Mouse (Mus musculus): ENCODE results near the gene Lax1. TPM values are rescaled to one million over a fixed set of nuclear protein-coding genes. Genes with fewer than 3 reads are reported as not detected.
"Not testable (repeated sequence)": the region's sequence is repeated elsewhere in the genome, so short reads cannot be mapped to it uniquely, and the experiment has no call there.

Gene Lax1
- polyA plus RNA-seq, 1 experiment from 2014 or later: 0.45 TPM

DNA sequence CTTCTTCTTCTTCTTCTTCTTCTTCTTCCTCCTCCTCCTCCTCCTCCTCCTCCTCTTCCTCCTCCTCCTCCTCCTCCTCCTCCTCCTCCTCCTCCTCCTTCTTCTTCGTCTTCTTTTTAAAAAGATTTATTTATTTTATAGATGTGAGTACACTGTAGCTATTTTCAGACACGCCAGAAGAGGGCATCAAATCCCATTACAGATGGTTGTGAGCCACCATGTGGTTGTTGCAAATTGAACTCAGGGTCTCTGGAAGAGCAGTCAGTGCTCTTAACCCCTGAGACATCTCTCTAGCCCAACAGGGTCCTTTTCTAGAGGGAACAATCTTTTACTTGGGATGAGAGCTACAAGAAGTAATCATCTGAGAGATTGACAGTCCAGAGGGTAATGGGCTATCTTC is 11.9 kb upstream of the Lax1 start:
- H3K4me2 ChIP-seq (ENCODE audit: low read length); H3K27ac ChIP-seq (replicated peaks in 1 of 2; ENCODE audit: control insufficient read depth in 1 of 2, insufficient read depth in 1 of 2, low read depth in 2 of 2, low read length in 2 of 2); H3K4me1 ChIP-seq (ENCODE audit: control insufficient read depth in 2 of 2, insufficient read depth in 2 of 2, low read length in 2 of 2); H3K4me3 ChIP-seq (ENCODE audit: control insufficient read depth in 1 of 2, insufficient read depth in 1 of 2, low read depth in 1 of 2, low read length in 2 of 2); ATAC-seq (ENCODE audit: insufficient number of reproducible peaks, insufficient read depth, low FRiP score, low read depth); H3K27me3 ChIP-seq (ENCODE audit: control insufficient read depth, insufficient read depth, low read length); H3K9ac ChIP-seq (ENCODE audit: low read length); H3K9me3 ChIP-seq (ENCODE audit: control insufficient read depth, low read length): not testable (repeated sequence)
- peaks cover 31% of the 10 kb centered on the region for H3K36me3 ChIP-seq (ENCODE audit: control insufficient read depth, insufficient read depth, low read length)
- WGBS: 22% methylated on average over 1 of the region's 2 CpGs

DNA sequence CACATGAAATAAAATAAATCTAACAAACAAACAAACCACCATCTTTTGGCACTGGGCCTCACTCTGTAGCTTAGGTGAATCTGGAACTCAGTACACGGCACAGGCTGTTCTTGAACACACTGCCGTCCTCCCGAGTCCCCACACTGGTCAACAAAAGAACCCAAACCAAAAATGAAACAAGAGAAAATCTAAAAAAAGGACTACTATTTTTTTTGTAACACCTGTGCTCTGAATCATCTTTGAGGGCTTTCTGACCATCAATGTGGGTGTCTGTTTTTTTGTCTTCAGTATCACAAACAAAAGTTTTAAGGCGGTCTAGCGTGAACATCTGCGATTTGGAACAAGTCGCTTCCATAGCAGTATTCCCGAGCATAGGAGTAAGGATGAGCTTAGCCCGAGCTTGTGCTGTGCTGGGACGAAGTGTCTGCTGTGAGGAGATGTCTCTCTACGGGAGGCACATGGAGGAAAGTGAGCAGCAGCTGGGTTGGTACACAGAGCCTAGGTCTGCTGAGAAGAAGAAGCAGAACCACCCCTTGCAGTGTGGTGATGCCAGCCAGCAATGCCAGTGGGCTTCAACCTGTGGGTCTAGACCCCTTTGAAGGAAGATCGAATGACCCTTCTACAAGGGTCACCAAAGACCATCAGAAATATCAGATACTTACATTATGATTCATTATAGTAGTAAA is 8.2 kb upstream of the Lax1 start:
- Histone ChIP-seq H3K36me3 (ENCODE audit: control insufficient read depth, insufficient read depth, low read length) (0 out of 2 replicates have a peak, but pooled peaks cover 5% of the 10 kb centered on the region), H3K4me2 (ENCODE audit: low read length) (no peak overlapping the region), H3K4me1 (ENCODE audit: control insufficient read depth in 2 of 2, insufficient read depth in 2 of 2, low read length in 2 of 2) (peaks cover 29 to 35% of the 10 kb centered on the region in 2 experiments), H3K9ac (ENCODE audit: low read length) (no peak overlapping the region), H3K27me3 (ENCODE audit: control insufficient read depth, insufficient read depth, low read length) (no peaks in the 10 kb centered on the region), H3K27ac (replicated peaks in 1 of 2; ENCODE audit: control insufficient read depth in 1 of 2, insufficient read depth in 1 of 2, low read depth in 2 of 2, low read length in 2 of 2) (no peak overlapping the region), H3K4me3 (ENCODE audit: control insufficient read depth in 1 of 2, insufficient read depth in 1 of 2, low read depth in 1 of 2, low read length in 2 of 2) (no peak overlapping the region), H3K9me3 (ENCODE audit: control insufficient read depth, low read length) (no peaks in the 10 kb centered on the region)
- WGBS: 95% methylated on average over 12 of the region's 12 CpGs
- ATAC-seq (ENCODE audit: insufficient number of reproducible peaks, insufficient read depth, low FRiP score, low read depth): no peak

- Histone ChIP-seq H3K4me2 (ENCODE audit: low read length) (peak overlapping the region; percentile 14; the same call in 1 of the 2 replicates), H3K36me3 (ENCODE audit: control insufficient read depth, insufficient read depth, low read length) (no peaks in the 10 kb centered on the region), H3K4me3 (ENCODE audit: control insufficient read depth in 1 of 2, insufficient read depth in 1 of 2, low read depth in 1 of 2, low read length in 2 of 2) (no peak overlapping the region), H3K9ac (ENCODE audit: low read length) (no peak overlapping the region), H3K27me3 (ENCODE audit: control insufficient read depth, insufficient read depth, low read length) (no peaks in the 10 kb centered on the region), H3K4me1 (ENCODE audit: control insufficient read depth in 2 of 2, insufficient read depth in 2 of 2, low read length in 2 of 2) (peaks cover 33 to 39% of the 10 kb centered on the region in 2 experiments), H3K27ac (replicated peaks in 1 of 2; ENCODE audit: control insufficient read depth in 1 of 2, insufficient read depth in 1 of 2, low read depth in 2 of 2, low read length in 2 of 2) (peak overlapping the region; percentile 91 to 97), H3K9me3 (ENCODE audit: control insufficient read depth, low read length) (no peaks in the 10 kb centered on the region)
- peak; percentile 70; the same call in 1 of the 2 replicates for ATAC-seq (ENCODE audit: insufficient number of reproducible peaks, insufficient read depth, low FRiP score, low read depth)
- WGBS: 18% methylated on average over 7 of the region's 7 CpGs
Observed at GRCm38 (mm10) chr1:133695901-133696300, 6.0 kb upstream of the Lax1 start.

DNA sequence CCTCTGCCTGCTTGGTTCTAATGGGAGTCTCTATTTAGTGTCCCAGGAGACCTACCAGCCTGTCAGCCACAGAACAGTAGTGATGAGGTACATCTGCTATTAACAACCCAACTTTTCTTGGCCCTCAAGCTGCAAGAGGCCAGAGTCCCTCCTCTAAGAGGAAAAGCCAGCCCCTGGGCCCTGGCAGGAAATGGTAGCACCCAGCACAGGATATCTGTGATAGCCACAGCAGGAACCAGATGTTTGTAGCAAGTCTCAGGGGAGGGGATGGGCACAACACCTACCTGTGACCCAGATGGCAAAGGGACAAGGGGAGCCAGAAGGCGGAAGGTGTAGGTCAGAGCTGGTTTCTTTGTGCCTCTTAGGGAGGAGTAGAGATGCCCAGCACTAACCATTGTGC is 5.0 kb upstream of the Lax1 start:
- H3K4me2 ChIP-seq (ENCODE audit: low read length): no peak overlapping the region
- no peak overlapping the region for H3K4me3 ChIP-seq (ENCODE audit: control insufficient read depth in 1 of 2, insufficient read depth in 1 of 2, low read depth in 1 of 2, low read length in 2 of 2)
- H3K27ac ChIP-seq (replicated peaks in 1 of 2; ENCODE audit: control insufficient read depth in 1 of 2, insufficient read depth in 1 of 2, low read depth in 2 of 2, low read length in 2 of 2): peak overlapping the region; percentile 91 to 97
- no peak for ATAC-seq (ENCODE audit: insufficient number of reproducible peaks, insufficient read depth, low FRiP score, low read depth)
- no peak overlapping the region for H3K9ac ChIP-seq (ENCODE audit: low read length)
- no peaks in the 10 kb centered on the region for H3K36me3 ChIP-seq (ENCODE audit: control insufficient read depth, insufficient read depth, low read length)
- peaks cover 33 to 39% of the 10 kb centered on the region in 2 experiments for H3K4me1 ChIP-seq (ENCODE audit: control insufficient read depth in 2 of 2, insufficient read depth in 2 of 2, low read length in 2 of 2)
- H3K27me3 ChIP-seq (ENCODE audit: control insufficient read depth, insufficient read depth, low read length): no peaks in the 10 kb centered on the region
- H3K9me3 ChIP-seq (ENCODE audit: control insufficient read depth, low read length): no peaks in the 10 kb centered on the region
- WGBS: 73% methylated on average over 1 of the region's 1 CpGs

GRCm38 (mm10) chr1:133694301-133694700 is 4.4 kb upstream of the Lax1 start:
- peak overlapping the region; percentile 53 to 91 for H3K27ac ChIP-seq (replicated peaks in 1 of 2; ENCODE audit: control insufficient read depth in 1 of 2, insufficient read depth in 1 of 2, low read depth in 2 of 2, low read length in 2 of 2)
- H3K9ac ChIP-seq (ENCODE audit: low read length): peak overlapping the region; percentile 34
- no peaks in the 10 kb centered on the region for H3K36me3 ChIP-seq (ENCODE audit: control insufficient read depth, insufficient read depth, low read length)
- no peak overlapping the region for H3K4me2 ChIP-seq (ENCODE audit: low read length)
- 5% methylated on average over 1 of the region's 1 CpGs for WGBS
- H3K27me3 ChIP-seq (ENCODE audit: control insufficient read depth, insufficient read depth, low read length): no peaks in the 10 kb centered on the region
- no peak overlapping the region for H3K4me3 ChIP-seq (ENCODE audit: control insufficient read depth in 1 of 2, insufficient read depth in 1 of 2, low read depth in 1 of 2, low read length in 2 of 2)
- H3K4me1 ChIP-seq (ENCODE audit: control insufficient read depth in 2 of 2, insufficient read depth in 2 of 2, low read length in 2 of 2): peaks cover 33 to 39% of the 10 kb centered on the region in 2 experiments
- no peak for ATAC-seq (ENCODE audit: insufficient number of reproducible peaks, insufficient read depth, low FRiP score, low read depth)
- no peaks in the 10 kb centered on the region for H3K9me3 ChIP-seq (ENCODE audit: control insufficient read depth, low read length)

DNA sequence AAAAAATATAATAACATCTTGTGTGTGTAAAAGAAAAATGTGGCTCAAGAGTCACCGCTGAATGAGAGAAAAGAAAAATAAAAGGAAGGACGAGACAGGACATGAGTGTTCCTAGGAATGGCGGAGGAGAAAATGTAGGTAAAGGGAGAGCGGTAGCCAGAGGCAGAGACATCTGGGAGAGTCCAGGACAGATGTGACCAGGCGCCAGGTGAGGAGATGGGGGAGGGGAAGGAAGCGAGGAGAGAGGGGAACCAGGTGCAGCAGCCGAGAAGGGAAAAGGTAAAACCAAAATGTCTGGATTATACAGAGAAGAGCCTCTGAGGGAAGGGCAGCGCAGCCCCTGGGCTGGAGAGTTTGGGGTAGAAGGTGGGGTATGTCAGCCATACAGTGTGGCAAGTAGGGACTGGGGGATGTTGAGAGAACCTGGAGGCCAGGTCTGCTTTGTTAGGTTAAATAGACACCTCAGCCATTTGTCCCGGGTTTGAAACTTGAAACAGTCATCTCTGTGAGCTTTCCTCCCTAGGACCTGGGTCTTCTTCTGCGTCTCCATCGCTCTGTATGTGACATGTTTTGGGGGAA is 3.7 kb upstream of the Lax1 start:
- Histone ChIP-seq H3K4me1 (ENCODE audit: control insufficient read depth in 2 of 2, insufficient read depth in 2 of 2, low read length in 2 of 2) (peaks cover 33 to 39% of the 10 kb centered on the region in 2 experiments), H3K36me3 (ENCODE audit: control insufficient read depth, insufficient read depth, low read length) (no peaks in the 10 kb centered on the region), H3K9ac (ENCODE audit: low read length) (peak overlapping the region; percentile 34), H3K4me2 (ENCODE audit: low read length) (no peak overlapping the region), H3K27ac (replicated peaks in 1 of 2; ENCODE audit: control insufficient read depth in 1 of 2, insufficient read depth in 1 of 2, low read depth in 2 of 2, low read length in 2 of 2) (peak overlapping the region; percentile 53 to 91; a peak in 3 of 4 replicates), H3K4me3 (ENCODE audit: control insufficient read depth in 1 of 2, insufficient read depth in 1 of 2, low read depth in 1 of 2, low read length in 2 of 2) (no peak overlapping the region), H3K9me3 (ENCODE audit: control insufficient read depth, low read length) (no peaks in the 10 kb centered on the region), H3K27me3 (ENCODE audit: control insufficient read depth, insufficient read depth, low read length) (no peaks in the 10 kb centered on the region)
- WGBS: 72% methylated on average over 11 of the region's 11 CpGs
- ATAC-seq (ENCODE audit: insufficient number of reproducible peaks, insufficient read depth, low FRiP score, low read depth): no peak

DNA sequence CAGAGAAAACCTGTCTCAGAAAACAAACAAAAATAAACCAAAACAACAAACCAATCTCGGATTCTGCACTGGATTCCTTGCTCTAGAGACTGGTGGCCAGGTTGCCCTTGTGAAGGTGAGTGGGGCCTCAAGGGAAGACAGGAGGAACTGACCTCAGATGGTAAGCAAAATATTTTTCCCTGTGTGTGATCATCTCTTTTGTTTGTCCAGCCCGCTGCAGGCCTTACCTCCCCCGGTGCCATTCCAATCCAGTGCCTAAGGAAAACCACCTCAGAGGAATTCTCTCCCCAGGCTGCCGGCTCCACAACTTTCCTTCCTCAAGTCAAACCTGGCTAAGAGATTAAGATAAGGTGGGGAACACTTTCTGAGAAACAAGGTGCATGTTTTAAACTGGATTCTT is 2.3 kb upstream of the Lax1 start:
- Histone ChIP-seq H3K4me1 (ENCODE audit: control insufficient read depth in 2 of 2, insufficient read depth in 2 of 2, low read length in 2 of 2) (peaks cover 33 to 39% of the 10 kb centered on the region in 2 experiments), H3K9ac (ENCODE audit: low read length) (no peak overlapping the region)

More for the DNA sequence above, 2.3 kb upstream of the Lax1 start:
- ATAC-seq (ENCODE audit: insufficient number of reproducible peaks, insufficient read depth, low FRiP score, low read depth): no peak
- H3K27me3 ChIP-seq (ENCODE audit: control insufficient read depth, insufficient read depth, low read length): no peaks in the 10 kb centered on the region
- H3K27ac ChIP-seq (replicated peaks in 1 of 2; ENCODE audit: control insufficient read depth in 1 of 2, insufficient read depth in 1 of 2, low read depth in 2 of 2, low read length in 2 of 2): no peak overlapping the region
- no peaks in the 10 kb centered on the region for H3K9me3 ChIP-seq (ENCODE audit: control insufficient read depth, low read length)
- H3K4me2 ChIP-seq (ENCODE audit: low read length): no peak overlapping the region
- H3K36me3 ChIP-seq (ENCODE audit: control insufficient read depth, insufficient read depth, low read length): no peaks in the 10 kb centered on the region
- WGBS: 29% methylated on average over 4 of the region's 4 CpGs
- no peak overlapping the region for H3K4me3 ChIP-seq (ENCODE audit: control insufficient read depth in 1 of 2, insufficient read depth in 1 of 2, low read depth in 1 of 2, low read length in 2 of 2)
